Mouse (Mus musculus) limb, embryonic 13.5 days (tissue): ENCODE results near the gene Jsrp1. TPM values are rescaled to one million over a fixed set of nuclear protein-coding genes. Genes with fewer than 3 reads are reported as not detected.

Source experiments
- ATAC-seq: fragments of 200-750 bp; cut with Nextera tagmentation; 2 replicates; pipeline ENCODE4 v1.8.0; 2017; ENCODE audit warnings: low read depth, moderate number of reproducible peaks, moderate TSS enrichment; ENCODE audit not compliant: low FRiP score
- H3K27ac ChIP-seq: fragments of 300-500 bp; sonication (generic); 2 replicates; pipeline ENCODE4 v1.5.1; 2015; ENCODE audit warnings: inconsistent platforms, mild to moderate bottlenecking, moderate library complexity
- H3K27me3 ChIP-seq: fragments of 300-500 bp; sonication (generic); 2 replicates; pipeline ENCODE4 v1.6.1; 2015; ENCODE audit warnings: mild to moderate bottlenecking, inconsistent platforms
- H3K36me3 ChIP-seq: fragments of 300-500 bp; sonication (generic); 2 replicates; pipeline ENCODE4 v1.6.1; 2015; ENCODE audit warnings: inconsistent platforms, mild to moderate bottlenecking, moderate library complexity
- H3K4me1 ChIP-seq: fragments of 300-500 bp; sonication (generic); 2 replicates; pipeline ENCODE4 v1.6.1; 2015; ENCODE audit warnings: inconsistent platforms
- H3K4me2 ChIP-seq: fragments of 300-500 bp; sonication (generic); replicated peaks from 2 replicates; pipeline ENCODE4 v1.6.1; 2015; ENCODE audit warnings: inconsistent platforms, mild to moderate bottlenecking, moderate library complexity
- H3K4me3 ChIP-seq: fragments of 300-500 bp; sonication (generic); 2 replicates; pipeline ENCODE4 v1.5.1; 2015; ENCODE audit warnings: moderate library complexity, mild to moderate bottlenecking, inconsistent platforms
- H3K9ac ChIP-seq: fragments of 300-500 bp; sonication (generic); 2 replicates; pipeline ENCODE4 v1.6.1; 2015; ENCODE audit warnings: mild to moderate bottlenecking, inconsistent platforms
- H3K9me3 ChIP-seq: fragments of 300-500 bp; sonication (generic); 2 replicates; pipeline ENCODE4 v1.6.1; 2016; ENCODE audit warnings: inconsistent platforms
- WGBS: fragments of 180-500 bp; shearing (Covaris S2); methylation state at CpG from one replicate; pipeline ENCODE4 v1.1.7; 2015; 5-methylcytosine and 5-hydroxymethylcytosine counted together
- polyA plus RNA-seq: library from polyadenylated mRNA; unstranded; fragments of >200 nt; fragmentation: Nextera tagmentation; extraction: Ambion mirVana; gene quantifications from 2 replicates; pipeline ENCODE4 v1.2.1, GENCODE M21; 2015

The Jsrp1 gene
- polyA plus RNA-seq, 1 experiment from 2014 or later: 4.5 TPM

DNA sequence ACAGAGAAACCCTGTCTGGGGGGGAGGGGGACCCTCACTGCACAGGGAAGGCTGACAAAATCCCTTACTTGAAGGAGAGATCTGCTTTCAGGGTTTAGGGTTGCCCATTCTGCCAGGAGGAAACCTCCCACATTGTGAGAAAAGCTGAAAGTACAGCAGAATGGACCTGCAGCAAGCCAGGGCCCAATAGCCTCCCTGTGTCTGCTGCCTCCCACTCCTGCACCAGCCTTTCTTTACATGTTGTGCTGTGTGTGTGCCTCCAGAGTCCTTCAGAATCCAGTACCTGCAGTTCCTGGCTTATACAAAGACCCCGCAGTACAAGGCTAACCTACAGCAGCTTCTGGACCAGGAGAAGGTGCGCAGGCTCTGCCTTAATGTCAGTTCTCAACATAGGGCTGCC lies 29.0 kb downstream of the Jsrp1 start:
- ATAC-seq: no peak

DNA sequence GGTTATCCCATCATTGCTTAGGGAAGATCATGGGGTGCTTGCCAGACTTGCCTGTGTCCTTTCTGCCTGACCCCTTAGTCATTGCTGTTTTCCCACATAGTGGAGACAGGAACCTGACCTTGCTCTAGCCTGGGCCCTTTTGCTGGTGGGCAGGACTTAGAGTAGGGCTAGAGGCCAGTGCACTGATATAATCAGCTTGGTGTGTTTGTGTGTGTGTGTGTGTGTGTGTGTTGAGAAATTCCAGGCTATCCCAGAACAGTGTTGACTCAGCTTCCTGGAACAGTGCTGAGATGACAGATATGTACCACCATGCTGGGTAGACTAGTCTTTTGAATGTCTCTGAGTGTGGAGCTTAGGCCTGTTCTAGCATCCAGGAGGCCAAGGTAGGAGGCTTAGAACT lies 33.7 kb downstream of the Jsrp1 start:
- H3K4me3 ChIP-seq: no peak overlapping the region
- no peak overlapping the region for H3K27ac ChIP-seq
- H3K9me3 ChIP-seq: no peaks in the 10 kb centered on the region
- H3K36me3 ChIP-seq: peaks cover 100% of the 10 kb centered on the region
- H3K9ac ChIP-seq: no peak overlapping the region
- H3K4me2 ChIP-seq: no peak overlapping the region
- H3K4me1 ChIP-seq: peaks cover 3% of the 10 kb centered on the region; the same call in 1 of the 2 replicates
- ATAC-seq: no peak
- no peaks in the 10 kb centered on the region for H3K27me3 ChIP-seq

More for the DNA sequence above, 29.0 kb downstream of the Jsrp1 start:
- no peaks in the 10 kb centered on the region for H3K9me3 ChIP-seq
- H3K9ac ChIP-seq: no peak overlapping the region
- peaks cover 100% of the 10 kb centered on the region for H3K36me3 ChIP-seq
- no peak overlapping the region for H3K4me2 ChIP-seq
- no peak overlapping the region for H3K4me3 ChIP-seq
- H3K27me3 ChIP-seq: no peaks in the 10 kb centered on the region
- H3K4me1 ChIP-seq: no peaks in the 10 kb centered on the region
- H3K27ac ChIP-seq: no peak overlapping the region
- WGBS: 98% methylated on average over 2 of the region's 2 CpGs

DNA sequence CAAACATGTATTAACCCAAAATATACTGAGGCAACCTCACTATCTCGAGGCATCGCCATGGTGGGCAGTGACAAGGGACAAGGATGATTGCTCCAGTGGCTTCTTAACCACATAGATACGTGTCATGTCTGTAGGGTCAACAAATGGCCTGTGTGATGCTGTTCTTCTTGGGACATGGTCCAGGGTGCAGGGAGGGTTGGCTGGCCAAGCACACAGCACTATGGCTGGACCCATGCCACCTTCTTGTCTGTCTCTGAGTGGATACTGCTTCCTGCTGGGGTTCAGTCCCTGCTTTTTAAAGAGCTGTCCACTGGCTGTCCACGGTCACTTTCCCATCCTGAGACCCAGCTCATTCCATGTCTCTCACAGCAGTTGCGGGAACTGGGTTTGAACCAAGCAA lies 36.2 kb downstream of the Jsrp1 start:
- Histone ChIP-seq H3K4me1 (peaks cover 13% of the 10 kb centered on the region), H3K4me2 (no peak overlapping the region), H3K9me3 (no peaks in the 10 kb centered on the region), H3K4me3 (no peak overlapping the region), H3K27me3 (no peaks in the 10 kb centered on the region), H3K27ac (no peak overlapping the region), H3K9ac (no peak overlapping the region), H3K36me3 (peaks cover 100% of the 10 kb centered on the region)
- 90% methylated on average over 5 of the region's 5 CpGs for WGBS
- ATAC-seq: no peak

GRCm38 (mm10) chr10:80776358-80776869 lies 36.9 kb downstream of the Jsrp1 start:
- Histone ChIP-seq H3K27me3 (no peaks in the 10 kb centered on the region), H3K4me1 (peaks cover 13% of the 10 kb centered on the region), H3K4me3 (no peak overlapping the region), H3K36me3 (peaks cover 100% of the 10 kb centered on the region), H3K9me3 (no peaks in the 10 kb centered on the region), H3K9ac (0 out of 2 replicates have a peak overlapping the region, but pooled peaks have one; percentile 35), H3K4me2 (no peak overlapping the region), H3K27ac (no peak overlapping the region)
- WGBS: 88% methylated on average over 6 of the region's 6 CpGs
- ATAC-seq: no peak

DNA sequence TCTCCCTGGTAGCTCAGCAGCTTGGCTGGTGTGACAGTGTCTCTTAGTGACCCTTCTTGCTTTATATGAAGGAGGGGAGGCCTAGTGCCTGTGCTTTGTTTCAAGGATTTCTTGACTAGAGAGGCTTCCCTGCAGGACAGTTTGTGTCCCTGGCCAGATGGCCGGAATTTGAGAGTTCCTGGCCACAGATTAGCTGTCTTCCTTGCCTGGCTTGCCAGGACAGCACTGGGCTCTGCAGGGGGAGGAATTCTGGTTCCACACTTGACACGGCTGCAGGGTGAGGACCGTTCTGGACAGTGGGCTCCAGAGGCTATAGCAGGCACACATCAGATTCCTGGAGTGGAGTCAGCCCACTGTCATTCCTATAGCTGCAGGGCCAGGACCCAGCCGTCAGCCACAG lies 37.6 kb downstream of the Jsrp1 start:
- Histone ChIP-seq H3K9ac (peak overlapping the region; percentile 35; the same call in 1 of the 2 replicates), H3K36me3 (peaks cover 100% of the 10 kb centered on the region), H3K27ac (no peak overlapping the region), H3K4me3 (no peak overlapping the region), H3K4me2 (no peak overlapping the region), H3K4me1 (peaks cover 13% of the 10 kb centered on the region), H3K9me3 (no peaks in the 10 kb centered on the region), H3K27me3 (no peaks in the 10 kb centered on the region)
- no peak for ATAC-seq
- WGBS: 86% methylated on average over 4 of the region's 4 CpGs

- no peak for ATAC-seq
- Histone ChIP-seq H3K36me3 (peaks cover 100% of the 10 kb centered on the region), H3K27ac (no peak overlapping the region), H3K27me3 (no peaks in the 10 kb centered on the region), H3K4me3 (no peak overlapping the region), H3K9ac (0 out of 2 replicates have a peak overlapping the region, but pooled peaks have one; percentile 31), H3K9me3 (no peaks in the 10 kb centered on the region), H3K4me1 (peaks cover 13% of the 10 kb centered on the region), H3K4me2 (no peak overlapping the region)
- WGBS: 89% methylated on average over 4 of the region's 4 CpGs
These were observed 38.3 kb downstream of the Jsrp1 start for GRCm38 (mm10) chr10:80774981-80775380.

DNA sequence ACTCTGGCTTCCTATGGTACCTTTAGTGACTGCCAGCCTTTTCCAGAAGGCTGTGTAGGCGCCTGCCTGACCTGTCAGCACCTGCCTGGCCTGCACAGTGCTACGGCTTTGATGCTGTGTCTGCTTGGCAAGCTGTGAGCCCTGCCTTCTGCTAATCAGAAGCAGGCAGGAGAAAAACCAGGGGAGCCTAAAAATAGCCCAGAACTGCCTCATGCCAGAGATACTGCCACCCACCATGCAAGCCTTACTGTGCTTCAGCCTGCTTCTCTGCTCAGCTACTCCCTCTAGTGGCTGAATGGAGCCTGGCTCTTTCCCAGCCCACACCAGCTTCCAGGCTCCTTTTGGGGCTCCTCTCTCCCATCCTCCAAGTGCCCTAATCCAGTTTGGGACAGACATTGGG lies 38.7 kb downstream of the Jsrp1 start:
- Histone ChIP-seq H3K27me3 (no peaks in the 10 kb centered on the region), H3K4me2 (no peak overlapping the region), H3K27ac (peak overlapping the region; percentile 67; the same call in 1 of the 2 replicates), H3K9ac (no peak overlapping the region; the same call in 1 of the 2 replicates), H3K4me1 (peaks cover 13% of the 10 kb centered on the region), H3K9me3 (no peaks in the 10 kb centered on the region), H3K4me3 (no peak overlapping the region), H3K36me3 (peaks cover 100% of the 10 kb centered on the region)
- peak; percentile 68; the same call in 1 of the 2 replicates for ATAC-seq
- 28% methylated on average over 2 of the region's 2 CpGs for WGBS

GRCm38 (mm10) chr10:80773816-80774215 lies 39.5 kb downstream of the Jsrp1 start:
- peaks cover 13% of the 10 kb centered on the region for H3K4me1 ChIP-seq
- 87% methylated on average over 5 of the region's 5 CpGs for whole genome bisulfite sequencing
- H3K4me3 ChIP-seq: no peak overlapping the region
- H3K27ac ChIP-seq: peak overlapping the region; percentile 67
- no peaks in the 10 kb centered on the region for H3K27me3 ChIP-seq
- H3K36me3 ChIP-seq: peaks cover 98% of the 10 kb centered on the region
- no peaks in the 10 kb centered on the region for H3K9me3 ChIP-seq
- no peak for ATAC-seq
- peak overlapping the region; percentile 43 for H3K9ac ChIP-seq
- H3K4me2 ChIP-seq: no peak overlapping the region

DNA sequence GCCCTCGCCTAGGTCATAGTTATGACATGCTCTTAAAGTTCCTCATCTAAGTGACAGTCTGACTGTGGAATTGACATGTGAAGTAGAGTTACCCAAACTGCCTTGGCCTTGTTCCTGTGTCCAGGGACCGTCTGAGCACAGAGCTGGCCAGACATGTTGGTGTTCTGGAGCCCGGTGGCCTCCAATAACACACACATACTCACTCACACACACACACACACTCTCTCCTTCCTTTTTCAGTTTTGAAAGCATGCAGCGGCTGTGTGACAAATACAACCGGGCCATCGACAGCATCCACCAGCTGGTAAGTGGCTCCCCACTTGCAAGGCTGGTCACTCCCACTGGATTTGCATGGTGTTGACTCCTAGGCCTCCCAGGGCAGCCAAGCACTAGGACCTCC lies 44.9 kb downstream of the Jsrp1 start:
- no peak overlapping the region for H3K4me3 ChIP-seq
- peaks cover 89% of the 10 kb centered on the region for H3K36me3 ChIP-seq
- H3K4me1 ChIP-seq: no peaks in the 10 kb centered on the region
- no peak overlapping the region for H3K4me2 ChIP-seq
- 85% methylated on average over 6 of the region's 6 CpGs for WGBS
- H3K27ac ChIP-seq: no peak overlapping the region
- ATAC-seq: no peak
- H3K9ac ChIP-seq: no peak overlapping the region
- H3K27me3 ChIP-seq: no peaks in the 10 kb centered on the region
- H3K9me3 ChIP-seq: no peaks in the 10 kb centered on the region

DNA sequence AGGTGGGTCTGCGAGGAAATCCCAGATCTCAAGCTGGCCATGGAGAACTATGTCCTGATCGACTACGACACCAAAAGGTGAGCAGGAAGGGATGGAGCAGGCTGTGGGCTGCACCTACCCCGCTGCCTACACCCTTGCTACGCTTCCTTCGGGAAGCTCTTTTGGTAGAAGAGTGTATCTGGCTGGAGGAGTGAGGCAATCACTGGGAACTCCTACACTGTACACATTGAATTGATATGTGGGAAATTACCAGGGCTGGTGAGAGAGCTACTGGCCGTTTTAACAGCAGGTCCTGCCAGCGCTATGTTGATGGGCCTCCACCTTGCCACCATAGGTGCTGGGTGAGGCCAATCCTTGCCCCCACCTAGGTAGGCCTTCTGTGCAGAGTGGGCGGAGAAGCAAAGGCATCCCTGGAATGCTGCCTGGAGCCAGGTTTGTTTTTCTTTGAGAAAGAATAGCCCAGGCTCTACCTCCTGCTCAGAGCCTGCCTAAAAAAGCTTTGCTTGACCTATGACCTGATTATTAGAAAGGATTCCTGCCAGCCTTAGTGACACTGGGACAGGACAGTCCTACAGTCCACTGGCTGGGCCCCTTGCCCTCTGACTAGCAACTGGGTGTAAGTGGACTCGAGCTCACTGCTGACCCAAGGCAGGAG lies 47.0 kb downstream of the Jsrp1 start:
- H3K4me2 ChIP-seq: no peak overlapping the region
- H3K27ac ChIP-seq: no peak overlapping the region
- H3K4me3 ChIP-seq: no peak overlapping the region
- no peak overlapping the region for H3K9ac ChIP-seq
- no peaks in the 10 kb centered on the region for H3K27me3 ChIP-seq
- H3K9me3 ChIP-seq: no peaks in the 10 kb centered on the region
- H3K4me1 ChIP-seq: peaks cover 6% of the 10 kb centered on the region
- H3K36me3 ChIP-seq: peaks cover 72% of the 10 kb centered on the region
- ATAC-seq: no peak
- WGBS: 80% methylated on average over 10 of the region's 10 CpGs

GRCm38 (mm10) chr10:80765746-80766145 lies 47.6 kb downstream of the Jsrp1 start:
- H3K4me1 ChIP-seq: peaks cover 11% of the 10 kb centered on the region
- H3K4me2 ChIP-seq: no peak overlapping the region
- H3K9ac ChIP-seq: no peak overlapping the region
- H3K36me3 ChIP-seq: peaks cover 66% of the 10 kb centered on the region
- H3K27ac ChIP-seq: no peak overlapping the region
- no peaks in the 10 kb centered on the region for H3K27me3 ChIP-seq
- H3K4me3 ChIP-seq: no peak overlapping the region
- WGBS: 70% methylated on average over 2 of the region's 2 CpGs
- no peaks in the 10 kb centered on the region for H3K9me3 ChIP-seq
- ATAC-seq: no peak

DNA sequence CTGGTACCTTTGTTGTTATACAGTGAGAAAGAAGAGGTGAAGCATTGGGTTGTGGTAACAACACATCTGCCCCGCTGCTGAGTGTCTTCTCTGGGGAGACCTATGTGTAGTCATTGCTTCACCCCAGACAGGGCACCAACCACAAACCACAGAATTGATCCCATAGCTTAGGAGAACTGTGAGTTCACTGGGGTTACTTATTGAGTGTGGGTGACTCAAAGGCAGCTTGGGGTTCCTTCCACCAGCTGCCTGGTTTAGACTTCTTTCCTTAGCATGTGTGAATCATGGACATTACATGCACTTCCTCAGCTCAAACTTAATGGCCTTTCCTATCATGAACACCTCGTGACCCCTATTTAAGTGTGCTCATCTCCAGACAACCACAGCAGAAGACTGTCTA lies 49.8 kb downstream of the Jsrp1 start:
- Histone ChIP-seq H3K9me3 (no peaks in the 10 kb centered on the region), H3K27me3 (no peaks in the 10 kb centered on the region), H3K4me2 (no peak overlapping the region), H3K36me3 (peaks cover 46% of the 10 kb centered on the region), H3K27ac (no peak overlapping the region), H3K4me1 (peaks cover 15% of the 10 kb centered on the region), H3K4me3 (no peak overlapping the region), H3K9ac (no peak overlapping the region)
- 87% methylated on average over 2 of the region's 2 CpGs for WGBS
- no peak for ATAC-seq

DNA sequence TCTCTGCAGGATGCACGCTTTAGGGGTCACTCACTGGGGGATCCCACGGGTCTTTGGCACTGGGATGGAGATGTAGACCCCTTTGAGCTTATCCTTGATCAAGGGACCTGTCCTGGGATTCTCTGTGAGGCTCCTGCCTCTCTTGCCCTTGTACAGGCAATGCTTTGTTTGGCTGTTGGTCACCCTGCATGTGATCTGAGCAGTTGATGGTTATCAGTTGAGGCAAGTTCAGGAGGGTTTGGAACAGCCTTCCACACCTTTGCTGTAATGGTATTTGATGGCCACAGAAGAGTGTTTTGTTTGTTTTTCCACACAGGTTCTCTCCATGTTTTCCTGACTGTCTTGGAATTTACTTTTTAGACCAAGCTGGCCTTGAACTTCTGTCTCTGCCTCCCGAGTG lies 51.5 kb downstream of the Jsrp1 start:
- Histone ChIP-seq H3K9ac (no peak overlapping the region), H3K4me1 (peaks cover 31% of the 10 kb centered on the region), H3K4me2 (no peak overlapping the region), H3K9me3 (no peaks in the 10 kb centered on the region), H3K27me3 (no peaks in the 10 kb centered on the region), H3K4me3 (no peak overlapping the region), H3K27ac (no peak overlapping the region), H3K36me3 (peaks cover 30% of the 10 kb centered on the region)
- ATAC-seq: no peak
- WGBS: 79% methylated on average over 3 of the region's 3 CpGs
